Mouse (Mus musculus) left cerebral cortex, postnatal 36 days (tissue): ENCODE measurements around the gene Necab2. TPM values are rescaled to one million over a fixed set of nuclear protein-coding genes. Genes with fewer than 3 reads are reported as not detected.

Experiments
- DNase-seq, 2 experiments: peaks; one replicate each; pipeline ENCODE4 v3.0.0; 2021 to 2022; ENCODE audit warnings: low spot score in 2 of 2, mixed read lengths in 1 of 2
- intact Hi-C: fragments of 180-260 bp; cut with DNase I; formaldehyde crosslinking; loops from one replicate; pipeline ENCODE4 v1.15.1; 2025
- total RNA-seq, 2 experiments: library from RNA; stranded (reverse); gene quantifications; 2 replicates each; pipeline ENCODE4 v1.2.3; 2021

The Necab2 gene
- total RNA-seq, 2 experiments from 2014 or later: 60.4 to 67.1 TPM

DNA sequence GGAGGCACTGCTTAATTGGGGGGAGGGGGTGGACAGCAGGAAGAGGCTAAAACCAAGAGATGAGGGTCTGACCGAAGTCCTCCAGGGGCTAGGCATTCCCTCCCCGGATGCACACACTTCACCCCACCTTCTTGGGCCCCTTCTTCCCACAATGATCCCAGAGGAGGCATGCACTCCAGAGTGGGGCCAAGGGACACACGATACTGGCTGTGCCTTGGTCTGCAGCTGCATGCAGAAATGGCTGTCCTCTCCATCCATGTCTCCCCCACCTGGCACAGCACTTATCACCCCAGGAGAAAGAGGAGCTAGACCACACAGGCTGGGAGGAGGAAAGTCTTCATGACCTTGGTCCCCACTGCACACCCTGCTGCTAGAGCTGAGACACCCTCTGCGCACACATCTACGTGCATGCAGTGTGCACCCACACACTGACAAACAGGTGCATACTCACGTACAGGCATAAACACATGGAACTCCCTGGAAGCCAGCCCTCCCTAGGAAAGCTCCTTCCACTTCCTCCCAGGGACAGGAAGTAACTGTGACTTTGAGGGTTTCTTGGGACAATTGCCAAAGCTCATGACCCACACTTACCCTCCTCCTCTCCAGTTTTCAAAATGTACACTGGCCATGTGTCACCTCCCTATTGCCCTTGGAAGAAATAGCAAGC is 20.3 kb upstream of the Necab2 start:
- intact Hi-C loops: no loop called here
- DNase-seq: no peak

GRCm38 (mm10) chr8:119427634-119428349 is 18.7 kb upstream of the Necab2 start:
- intact Hi-C loops: no loop called here

GRCm38 (mm10) chr8:119428350-119428740 is 18.2 kb upstream of the Necab2 start:
- intact Hi-C loops: no loop called here
- DNase-seq: no peak

More at GRCm38 (mm10) chr8:119427634-119428349, 18.7 kb upstream of the Necab2 start:
- no peak for DNase-seq

DNA sequence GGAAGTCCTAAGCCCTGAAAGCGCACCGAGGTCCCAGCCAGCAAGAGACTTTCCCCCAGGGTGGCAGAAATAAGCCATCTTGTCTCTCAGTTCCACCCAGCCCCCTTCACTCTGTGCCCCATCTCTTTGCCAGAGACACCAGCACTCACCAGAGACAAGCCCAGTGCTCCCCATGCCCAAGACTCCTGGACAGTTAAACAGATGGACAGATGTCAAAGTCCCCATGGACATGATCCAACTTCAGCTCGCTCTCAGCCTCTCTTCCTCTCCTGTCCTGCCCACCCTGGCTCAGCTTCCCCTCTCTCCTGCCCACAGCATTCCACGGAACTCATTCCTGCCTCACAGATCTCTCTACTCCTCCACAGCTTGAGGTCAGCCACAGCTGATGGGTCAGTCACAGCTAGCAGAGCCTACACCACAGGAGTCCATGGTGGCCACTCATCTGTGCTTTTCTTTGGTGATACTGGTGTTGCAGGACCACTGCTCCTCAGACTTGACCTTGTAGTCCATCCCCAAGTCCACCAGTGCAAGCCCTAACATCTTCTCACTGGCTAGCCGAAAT is 17.7 kb upstream of the Necab2 start:
- intact Hi-C loops: no loop called here
- no peak for DNase-seq

- DNase-seq: no peak
- intact Hi-C loops: no loop called here
These were observed 17.0 kb upstream of the Necab2 start for GRCm38 (mm10) chr8:119429552-119429951.

GRCm38 (mm10) chr8:119430250-119430649 is 16.3 kb upstream of the Necab2 start:
- no peak for DNase-seq
- intact Hi-C loops: no loop called here

DNA sequence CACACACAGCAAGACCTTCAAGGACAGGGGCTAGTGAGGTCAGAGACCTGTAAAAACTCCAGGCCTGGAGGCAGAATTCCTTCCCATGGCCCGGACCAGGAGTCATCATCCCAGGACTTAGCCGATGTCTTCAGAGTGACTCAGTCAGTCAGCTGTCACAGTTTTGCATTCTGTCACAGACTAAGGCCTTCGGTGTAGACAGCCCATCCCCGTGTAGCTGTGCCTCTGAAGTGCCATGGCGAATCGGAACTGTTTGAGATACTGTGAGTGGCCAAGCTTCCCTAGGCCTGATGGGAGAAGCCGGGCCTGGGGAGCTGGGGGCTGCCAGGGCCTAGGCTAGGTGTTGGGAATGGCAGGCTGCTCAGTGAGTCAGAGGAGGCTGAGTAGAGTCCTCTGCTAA is 15.8 kb upstream of the Necab2 start:
- intact Hi-C loops: no loop called here
- no peak for DNase-seq

DNA sequence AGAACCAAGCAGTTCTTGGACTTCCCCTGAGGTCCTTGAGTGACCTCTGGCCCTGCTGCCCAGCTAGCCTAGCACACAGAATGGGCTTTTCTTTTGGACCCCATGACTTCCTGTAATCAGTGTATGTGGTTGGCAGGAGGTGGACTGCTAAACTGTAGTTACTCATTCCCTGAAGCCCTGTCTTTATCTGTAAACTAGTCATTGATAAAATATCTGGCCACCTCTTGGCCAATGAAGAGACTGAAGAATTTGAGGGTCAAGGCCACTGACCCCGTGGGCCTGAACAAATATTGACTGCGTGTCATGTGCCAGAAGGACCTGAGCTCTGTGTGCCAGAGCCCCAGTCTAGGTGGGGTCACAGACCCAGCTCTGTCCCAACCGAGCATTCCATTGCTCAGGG is 14.1 kb upstream of the Necab2 start:
- intact Hi-C loops: no loop called here
- DNase-seq: no peak

DNA sequence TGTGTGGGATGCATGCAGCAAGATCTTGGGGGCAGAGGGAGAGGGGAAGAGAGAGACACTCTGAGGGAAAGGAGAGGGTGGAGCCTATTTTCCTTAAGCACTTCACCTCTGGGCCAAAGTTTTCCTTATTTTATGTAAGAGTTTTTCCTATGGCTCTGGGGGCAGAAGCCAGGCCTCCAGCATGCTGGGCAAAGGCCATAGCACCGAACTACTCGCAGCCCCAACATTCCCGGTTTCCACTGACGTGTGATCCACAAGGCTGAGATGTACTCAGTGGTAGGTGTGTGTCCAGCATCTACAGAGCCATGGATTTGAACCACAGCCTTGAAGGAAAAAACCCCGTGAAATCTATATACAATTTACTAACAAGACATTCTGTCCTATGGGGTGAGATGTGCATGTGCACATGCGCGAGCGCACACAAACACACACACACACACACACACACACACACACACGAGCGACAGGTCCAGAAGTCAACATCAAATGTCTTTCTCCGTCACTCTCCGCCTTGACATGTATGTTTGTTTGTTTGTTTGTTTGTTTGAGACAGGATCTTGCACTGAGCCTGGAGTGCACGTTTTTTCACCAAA is 12.8 kb upstream of the Necab2 start, which contains the start of gene Osgin1:
Gene Osgin1 (plus strand): TSS at position 543 of the 593 bp plus-strand sequence.
- DNase-seq: no peak
- intact Hi-C loops: no loop called here

GRCm38 (mm10) chr8:119434569-119434968 is 11.9 kb upstream of the Necab2 start:
- intact Hi-C loops: no loop called here
- DNase-seq: no peak

DNA sequence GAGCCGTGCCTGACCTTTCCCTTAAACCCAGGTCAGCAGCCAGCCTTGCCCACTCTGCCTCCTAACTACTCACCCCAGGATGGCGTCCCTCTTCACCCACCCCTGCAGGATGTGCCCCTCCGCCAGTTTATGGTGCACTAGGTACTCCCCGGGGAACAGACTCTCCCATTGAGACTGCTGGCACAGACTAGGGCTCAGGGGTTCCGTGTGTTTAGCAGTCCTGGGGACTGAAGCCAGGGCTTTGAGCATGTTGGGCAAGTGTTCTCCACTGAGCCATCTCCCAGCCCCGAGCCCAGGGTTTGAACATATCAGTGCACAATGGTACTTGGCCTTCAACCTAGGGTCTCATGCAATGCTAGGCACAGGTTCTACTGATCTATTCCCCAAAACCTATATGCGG is 11.0 kb upstream of the Necab2 start:
- DNase-seq: no peak
- intact Hi-C loops: no loop called here

DNA sequence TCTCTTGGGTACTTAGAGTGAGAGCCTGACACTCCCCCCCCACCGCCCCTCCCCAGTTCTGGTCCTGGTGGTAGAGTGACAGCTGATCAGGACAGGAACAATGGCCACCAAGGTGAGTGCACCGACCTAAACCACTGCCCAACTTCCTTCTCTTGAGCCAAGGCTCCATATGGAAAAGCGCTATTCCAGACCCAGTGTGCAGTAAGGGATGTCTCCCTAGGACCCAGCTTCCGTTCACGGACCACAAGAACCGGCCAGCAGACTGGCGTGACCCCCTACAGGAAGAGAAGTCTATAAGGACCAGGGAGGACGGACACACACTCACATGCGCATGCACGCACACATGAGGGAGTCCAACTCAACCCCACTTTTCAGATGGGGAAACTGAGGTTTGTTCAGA is 10.2 kb upstream of the Necab2 start:
- intact Hi-C loops: no loop called here
- DNase-seq: no peak

DNA sequence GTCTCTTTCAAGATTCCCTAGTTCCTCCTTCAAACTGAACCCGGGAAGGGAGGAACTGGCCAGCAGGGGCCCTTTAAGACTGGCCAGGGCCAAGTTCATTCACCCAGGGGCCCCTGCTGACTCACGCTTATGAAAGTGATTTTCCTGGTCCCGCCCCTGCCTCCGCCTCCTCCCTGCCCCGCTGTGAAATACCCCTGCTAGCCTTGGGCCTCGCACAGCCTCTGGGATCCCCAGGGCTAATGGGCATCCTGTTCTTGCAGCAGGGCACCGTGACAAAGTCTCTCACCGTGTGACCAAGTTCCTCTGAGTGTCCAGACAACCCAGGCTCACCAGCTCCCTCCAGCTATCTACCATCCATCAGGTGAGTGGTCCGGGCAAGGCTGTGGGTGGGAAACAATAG is 9.6 kb upstream of the Necab2 start:
- no peak for DNase-seq
- intact Hi-C loops: no loop called here

DNA sequence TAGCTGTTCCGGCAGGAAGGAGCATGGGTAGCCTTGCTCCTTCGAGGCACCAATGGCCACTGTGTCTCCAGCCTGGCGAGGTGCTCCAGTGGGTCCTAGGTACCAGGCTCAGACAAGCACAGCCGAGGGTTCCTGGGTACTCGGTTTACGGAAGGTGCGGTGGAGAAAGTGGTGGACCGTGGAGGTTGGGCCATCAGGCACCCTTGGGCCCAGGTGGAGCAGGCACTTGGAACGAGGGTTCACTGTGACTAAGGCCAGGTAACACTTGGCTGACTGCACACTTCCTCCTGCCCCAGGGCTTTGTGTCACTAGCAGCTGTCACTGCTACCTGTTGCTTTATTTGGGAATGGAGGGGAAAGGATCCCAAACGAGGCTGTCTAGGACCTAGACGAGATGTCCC is 9.0 kb upstream of the Necab2 start:
- intact Hi-C loops: no loop called here
- no peak for DNase-seq

GRCm38 (mm10) chr8:119438876-119439275 is 7.6 kb upstream of the Necab2 start:
- intact Hi-C loops: no loop called here
- DNase-seq: no peak

DNA sequence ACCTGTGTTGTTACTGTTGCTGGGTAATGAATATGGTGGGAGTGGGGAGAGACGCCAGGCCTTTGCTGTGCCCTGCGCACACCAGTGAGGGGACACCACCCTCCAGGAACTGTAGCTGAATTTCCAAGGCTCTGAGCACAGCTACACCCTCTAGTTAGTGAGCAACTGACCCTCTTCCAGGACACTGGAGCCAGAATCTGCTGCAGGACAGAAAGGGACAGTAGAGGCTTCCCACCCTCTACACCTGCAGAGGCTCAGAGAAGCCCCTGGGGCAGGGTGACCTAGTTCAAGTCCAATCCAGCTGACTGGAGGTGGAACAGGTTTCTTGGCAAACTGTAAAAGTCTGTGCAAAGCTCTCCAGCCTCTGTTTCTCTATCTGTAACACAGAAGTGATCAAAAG is 7.1 kb upstream of the Necab2 start:
- intact Hi-C loops: no loop called here
- DNase-seq: no peak

- intact Hi-C loops: loop anchor here (5.0 kb wide), 2 partner anchors 167 to 337 kb away; partner anchors contain the start of genes Taf1c and Tldc1
- no peak for DNase-seq
These were observed 6.6 kb upstream of the Necab2 start for GRCm38 (mm10) chr8:119439893-119440249.

DNA sequence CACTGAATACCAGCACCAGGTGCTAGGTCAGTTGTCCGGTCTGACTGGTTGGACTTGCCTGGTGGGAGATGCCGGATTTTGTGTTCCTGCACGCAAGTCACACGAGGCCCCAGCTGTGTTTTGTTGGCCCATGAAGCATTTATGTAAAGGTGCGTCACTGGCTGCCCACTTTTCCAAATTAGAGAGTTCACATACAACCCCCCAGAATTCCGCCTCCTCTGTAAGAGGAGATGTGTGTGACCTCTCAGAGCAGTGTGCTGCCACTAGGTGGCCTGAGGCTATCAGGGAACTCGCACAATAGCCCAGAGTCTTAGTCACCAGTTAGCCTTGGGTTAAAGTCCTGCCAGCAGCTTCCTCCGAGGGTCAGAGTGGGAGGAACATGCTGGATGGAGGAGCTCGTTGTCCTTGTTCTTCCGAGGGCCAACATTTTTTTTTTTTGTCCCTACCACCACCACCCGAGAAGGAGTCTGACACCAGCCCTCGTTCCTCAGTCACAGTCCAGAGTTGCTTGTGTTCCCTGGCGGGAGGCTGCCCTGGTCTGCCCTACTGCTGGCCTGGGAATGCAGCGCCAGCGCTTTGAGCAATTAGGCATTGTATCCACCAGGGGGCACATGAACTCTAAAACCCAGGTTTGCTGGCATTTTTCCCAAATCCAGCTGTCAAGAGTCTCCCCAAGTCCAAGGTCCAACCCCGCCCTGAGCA is 6.1 kb upstream of the Necab2 start:
- peak; percentile 37 to 53 for DNase-seq

GRCm38 (mm10) chr8:119440952-119441270 is 5.6 kb upstream of the Necab2 start:
- intact Hi-C loops: loop anchor here (5.0 kb wide), 2 partner anchors 166 to 336 kb away; partner anchors contain the start of genes Taf1c and Tldc1
- no peak for DNase-seq

More for the DNA sequence above, 6.1 kb upstream of the Necab2 start:
- intact Hi-C loops: loop anchor here (5.0 kb wide), 2 partner anchors 167 to 337 kb away; partner anchors contain the start of genes Taf1c and Tldc1

- intact Hi-C loops: loop anchor here (5.0 kb wide), 2 partner anchors 165 to 335 kb away; partner anchors contain the start of genes Taf1c and Tldc1
- DNase-seq: no peak
These were observed 4.5 kb upstream of the Necab2 start for GRCm38 (mm10) chr8:119442013-119442412.
